Mouse (Mus musculus) forebrain, embryonic 13.5 days (tissue): ENCODE results near the gene Olfr380. TPM values are rescaled to one million over a fixed set of nuclear protein-coding genes. Genes with fewer than 3 reads are reported as not detected.

Source experiments
- ATAC-seq: fragments of 200-750 bp; cut with Nextera tagmentation; 2 replicates; pipeline ENCODE4 v1.8.0; 2017
- H3K27ac ChIP-seq: fragments of 300-500 bp; sonication (generic); 2 replicates; pipeline ENCODE4 v1.5.1; 2015; ENCODE audit warnings: inconsistent platforms, mild to moderate bottlenecking, moderate library complexity
- H3K27me3 ChIP-seq: fragments of 300-500 bp; sonication (generic); 2 replicates; pipeline ENCODE4 v1.6.1; 2015; ENCODE audit warnings: mild to moderate bottlenecking, inconsistent platforms
- H3K36me3 ChIP-seq: fragments of 300-500 bp; sonication (generic); 2 replicates; pipeline ENCODE4 v1.6.1; 2015; ENCODE audit warnings: mild to moderate bottlenecking, inconsistent platforms; ENCODE audit not compliant: poor library complexity, severe bottlenecking
- H3K4me1 ChIP-seq: fragments of 300-500 bp; sonication (generic); 2 replicates; pipeline ENCODE4 v1.6.1; 2015; ENCODE audit warnings: inconsistent platforms
- H3K4me2 ChIP-seq: fragments of 300-500 bp; sonication (generic); 2 replicates; pipeline ENCODE4 v1.6.1; 2015; ENCODE audit warnings: inconsistent platforms, mild to moderate bottlenecking, moderate library complexity
- H3K4me3 ChIP-seq: fragments of 300-500 bp; sonication (generic); 2 replicates; pipeline ENCODE4 v1.5.1; 2015; ENCODE audit warnings: mild to moderate bottlenecking, inconsistent platforms
- H3K9ac ChIP-seq: fragments of 300-500 bp; sonication (generic); 2 replicates; pipeline ENCODE4 v1.6.1; 2015; ENCODE audit warnings: mild to moderate bottlenecking, inconsistent platforms
- H3K9me3 ChIP-seq: fragments of 300-500 bp; sonication (generic); replicated peaks from 2 replicates; pipeline ENCODE4 v1.6.1; 2016; ENCODE audit warnings: inconsistent platforms
- WGBS: fragments of 180-500 bp; shearing (Covaris S2); methylation state at CpG from one replicate; pipeline ENCODE4 v1.1.7; 2015; 5-methylcytosine and 5-hydroxymethylcytosine counted together
- polyA plus RNA-seq: library from polyadenylated mRNA; unstranded; fragments of >200 nt; fragmentation: Nextera tagmentation; extraction: Ambion mirVana; gene quantifications from 2 replicates; pipeline ENCODE4 v1.2.1, GENCODE M21; 2015

The Olfr380 gene
- polyA plus RNA-seq: not detected in 2 replicates

GRCm38 (mm10) chr11:73457408-73457807, at the start of gene Olfr380:
Olfr380 (minus strand) TSS chr11:73457508.
- H3K4me3 ChIP-seq: no peak within 1 kb of the TSS
- H3K36me3 ChIP-seq: no peaks in the 10 kb centered on the region
- H3K9ac ChIP-seq: no peak within 1 kb of the TSS
- no peaks in the 10 kb centered on the region for H3K27me3 ChIP-seq
- peaks cover 2% of the 10 kb centered on the region; the same call in 1 of the 2 replicates for H3K9me3 ChIP-seq
- no peak for ATAC-seq
- H3K4me2 ChIP-seq: no peak within 1 kb of the TSS
- H3K27ac ChIP-seq: no peak within 1 kb of the TSS
- no peaks in the 10 kb centered on the region for H3K4me1 ChIP-seq
- 89% methylated on average over 1 of the region's 1 CpGs for WGBS

GRCm38 (mm10) chr11:73491503-73491902, 34.2 kb upstream of the Olfr380 start, which contains the start of gene Olfr381:
Olfr381 (minus strand) TSS chr11:73491603.
- no peak within 1 kb of the TSS for H3K9ac ChIP-seq
- H3K27ac ChIP-seq: no peak within 1 kb of the TSS
- peaks cover 2% of the 10 kb centered on the region; the same call in 1 of the 2 replicates for H3K9me3 ChIP-seq
- H3K27me3 ChIP-seq: no peaks in the 10 kb centered on the region
- H3K4me3 ChIP-seq: no peak within 1 kb of the TSS
- H3K4me1 ChIP-seq: no peaks in the 10 kb centered on the region
- H3K36me3 ChIP-seq: no peaks in the 10 kb centered on the region
- no peak within 1 kb of the TSS for H3K4me2 ChIP-seq
- no peak for ATAC-seq

- no peak within 1 kb of the TSS for H3K9ac ChIP-seq
- WGBS: 100% methylated on average over 1 of the region's 1 CpGs
- ATAC-seq: no peak
- no peaks in the 10 kb centered on the region for H3K36me3 ChIP-seq
- no peak within 1 kb of the TSS for H3K4me2 ChIP-seq
- H3K9me3 ChIP-seq: peaks cover 14% of the 10 kb centered on the region
- H3K27ac ChIP-seq: no peak within 1 kb of the TSS
- no peaks in the 10 kb centered on the region for H3K27me3 ChIP-seq
- H3K4me1 ChIP-seq: no peaks in the 10 kb centered on the region
- no peak within 1 kb of the TSS for H3K4me3 ChIP-seq
Observed at GRCm38 (mm10) chr11:73428377-73428776, 28.9 kb downstream of the Olfr380 start, which contains the start of gene Olfr378. Olfr378 (minus strand) TSS chr11:73428477.

Other genes with a start within 250 kb of the Olfr380 start
- gene Trpv1, start 223.2 kb downstream of the Olfr380 start, polyA plus RNA-seq: not detected in 2 replicates
- gene Trpv3, start 190.1 kb downstream of the Olfr380 start, polyA plus RNA-seq: 0.04 TPM in 2 replicates
- gene Aspa, start 127.9 kb downstream of the Olfr380 start, polyA plus RNA-seq: not detected in 2 replicates
- not detected in 2 replicates for gene Gm49340, start 127.8 kb downstream of the Olfr380 start, polyA plus RNA-seq
- not detected in 2 replicates for gene Spata22, start 127.8 kb downstream of the Olfr380 start, polyA plus RNA-seq
- gene Olfr20, start 106.7 kb downstream of the Olfr380 start, polyA plus RNA-seq: not detected in 2 replicates
- gene Olfr376, start 86.3 kb downstream of the Olfr380 start, polyA plus RNA-seq: not detected in 2 replicates
- gene Olfr1, start 57.9 kb downstream of the Olfr380 start, polyA plus RNA-seq: not detected in 2 replicates
- gene Olfr378, start 29.0 kb downstream of the Olfr380 start, polyA plus RNA-seq: not detected in 2 replicates
- gene Olfr381, start 34.1 kb upstream of the Olfr380 start, polyA plus RNA-seq: not detected in 2 replicates
- gene Olfr382, start 59.7 kb upstream of the Olfr380 start, polyA plus RNA-seq: not detected in 2 replicates
- not detected in 2 replicates for gene Olfr385, start 135.5 kb upstream of the Olfr380 start, polyA plus RNA-seq
- gene Olfr384, start 141.1 kb upstream of the Olfr380 start, polyA plus RNA-seq: not detected in 2 replicates
- not detected in 2 replicates for gene Zfp735, start 231.3 kb upstream of the Olfr380 start, polyA plus RNA-seq